Mouse (Mus musculus): ENCODE measurements around the gene Parpbp.

Gene Parpbp

GRCm38 (mm10) chr10:88146707-88147477 lies at the start of gene Parpbp, which contains the start of gene Nup37:
Parpbp (minus strand) TSS chr10:88146941.
Nup37 (plus strand) TSS chr10:88146992.
- DNase-seq, result peak; percentile 79

DNA sequence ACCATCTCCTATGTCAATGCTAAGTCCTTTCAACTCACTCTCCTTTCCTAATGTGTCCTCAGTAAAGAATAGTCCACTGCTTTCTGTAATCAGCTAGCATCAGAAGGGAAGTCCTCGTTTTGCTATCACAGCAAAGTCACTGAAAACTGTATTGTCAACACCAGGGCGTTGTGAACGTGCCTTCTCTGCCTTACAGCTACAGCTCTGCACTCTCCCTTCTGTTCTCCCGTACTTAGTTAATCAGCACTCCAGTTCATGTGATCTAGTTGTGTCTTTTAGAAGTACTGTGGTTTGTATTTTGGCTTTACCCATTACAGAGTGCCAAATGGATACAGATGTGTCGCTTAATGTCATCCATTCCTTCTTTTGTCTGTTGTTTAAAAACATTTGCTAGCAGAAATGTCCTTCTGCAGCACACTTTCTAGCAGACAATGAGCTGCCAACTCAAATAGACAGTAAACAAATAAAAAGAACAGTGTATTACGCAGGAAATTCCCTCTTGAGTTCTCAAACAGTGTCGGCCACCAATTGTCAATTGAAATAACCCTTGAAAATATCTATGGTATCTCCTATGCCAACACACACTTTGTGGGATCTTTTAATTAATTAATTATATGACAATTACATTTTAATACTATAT lies 20.8 kb upstream of the Parpbp start:
- no peak for DNase-seq

GRCm38 (mm10) chr10:88166158-88166557 lies 19.4 kb upstream of the Parpbp start:
- no peak for DNase-seq

DNA sequence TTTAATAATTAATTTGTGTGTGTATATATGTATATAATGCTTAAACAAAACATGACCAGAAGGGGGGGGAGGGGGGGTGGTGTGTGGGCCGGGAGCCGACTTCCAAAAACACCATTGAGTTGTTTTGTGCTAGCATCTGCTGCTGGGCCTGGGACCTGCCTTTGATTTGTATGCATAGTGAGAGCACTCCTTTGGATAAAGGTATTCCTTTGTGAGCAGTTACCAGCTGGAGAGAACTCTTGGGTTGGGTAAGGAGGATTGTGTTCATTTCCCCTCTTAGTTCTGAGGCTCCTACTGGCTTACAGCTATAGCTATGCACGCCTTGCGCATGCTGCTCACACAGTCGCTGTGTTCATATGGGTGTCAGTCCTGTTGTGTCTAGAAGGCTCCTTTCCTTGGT lies 15.9 kb upstream of the Parpbp start:
- DNase-seq, result no peak

DNA sequence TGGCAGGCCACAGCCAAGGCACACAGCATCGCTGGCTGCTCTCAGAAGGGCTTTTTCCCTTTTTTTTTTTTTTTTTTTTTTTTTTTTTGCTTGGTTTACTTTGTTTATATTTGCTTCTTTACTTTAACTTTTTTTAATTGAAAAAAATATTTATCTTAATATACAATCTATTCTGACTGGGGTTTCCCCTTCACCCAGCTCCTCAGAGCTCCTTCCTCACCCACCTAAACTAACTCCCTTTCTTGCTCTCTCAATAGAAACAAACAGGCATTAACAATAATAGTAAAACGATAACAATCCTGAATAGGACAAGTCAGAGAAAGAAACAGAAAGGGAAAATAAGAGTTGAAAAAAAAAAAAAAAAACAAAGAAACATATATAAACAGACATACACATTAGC lies 15.4 kb upstream of the Parpbp start:
- DNase-seq, result no peak

- no peak for DNase-seq
Measured at GRCm38 (mm10) chr10:88151658-88152057, 4.9 kb upstream of the Parpbp start.

- no peak for DNase-seq
Measured at GRCm38 (mm10) chr10:88150381-88150780, 3.6 kb upstream of the Parpbp start.

DNA sequence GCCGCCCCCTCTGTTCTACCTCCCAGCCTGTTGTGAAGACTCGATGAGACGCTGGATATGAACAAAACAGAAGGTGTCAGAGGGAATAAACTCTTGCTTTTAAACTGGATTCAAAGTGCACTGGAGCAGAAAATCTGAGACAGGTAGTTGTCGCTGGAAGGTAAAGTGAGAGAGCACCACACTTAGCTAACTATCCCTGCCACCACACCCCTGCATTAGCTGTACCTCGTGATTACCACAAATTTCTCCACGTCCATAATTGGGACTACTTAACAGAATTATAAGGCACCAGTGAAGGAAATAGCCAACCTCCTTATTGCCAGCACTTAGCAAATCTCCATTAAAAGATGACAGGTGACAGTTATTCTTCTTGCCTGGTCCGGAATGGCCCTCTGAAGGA lies 554 bp downstream of the Parpbp start:
- no peak for DNase-seq

DNA sequence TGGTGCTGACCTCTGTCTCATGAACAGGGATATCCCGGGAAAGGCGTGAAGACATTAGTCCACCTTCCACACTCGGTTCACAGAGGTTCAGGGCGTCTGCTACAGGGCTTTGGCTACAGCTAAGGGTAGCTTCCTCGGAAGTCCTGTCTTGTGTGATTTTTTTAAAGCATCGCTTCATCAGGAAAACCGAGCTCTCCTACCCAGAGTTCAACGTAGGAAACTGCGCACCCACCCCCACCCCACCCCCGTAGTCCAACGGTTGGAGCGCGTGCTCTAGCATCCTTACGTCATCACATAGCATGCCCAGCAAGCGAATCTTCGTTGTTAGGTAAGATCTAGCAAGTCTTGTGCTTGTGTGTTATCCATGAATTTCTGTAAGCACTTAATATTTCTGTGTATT lies 11.1 kb downstream of the Parpbp start:
- no peak for DNase-seq

DNA sequence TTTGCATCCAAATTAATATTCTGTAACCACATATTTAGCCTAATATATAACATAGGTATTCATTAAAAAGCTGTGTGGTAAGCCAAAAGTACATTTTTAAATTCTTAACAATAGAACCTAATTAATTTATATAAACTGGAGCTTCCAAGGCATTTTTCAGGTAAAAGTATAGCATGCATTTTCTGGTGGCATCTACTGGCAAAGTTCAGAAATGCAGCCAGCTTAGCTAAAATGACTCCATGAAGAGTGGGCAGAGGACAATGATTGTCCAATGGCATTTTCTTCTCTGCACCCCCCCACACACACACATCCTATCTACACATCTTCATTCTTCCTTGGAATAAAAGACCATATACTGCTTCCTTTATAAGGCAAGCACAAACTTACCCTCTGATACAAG lies 27.0 kb downstream of the Parpbp start:
- no peak for DNase-seq

DNA sequence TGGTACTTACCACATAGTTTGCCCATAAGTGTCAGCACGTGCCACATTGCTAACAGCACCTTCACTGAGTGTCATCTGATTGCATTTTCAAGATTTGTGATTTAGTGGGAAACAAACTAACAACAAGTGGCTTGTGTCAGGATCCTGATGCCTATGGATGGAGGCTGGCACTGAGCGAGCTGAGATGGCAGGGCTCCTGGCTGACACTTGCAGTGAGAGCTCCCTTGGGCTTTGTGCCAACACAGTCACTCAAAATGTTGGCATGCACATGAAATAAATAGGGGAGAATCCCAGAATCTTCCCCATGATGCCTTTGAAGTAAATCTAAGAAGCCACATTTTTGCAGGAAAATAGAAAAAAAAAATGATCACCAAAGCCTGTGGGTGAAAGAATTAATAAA lies 33.5 kb downstream of the Parpbp start:
- no peak for DNase-seq

DNA sequence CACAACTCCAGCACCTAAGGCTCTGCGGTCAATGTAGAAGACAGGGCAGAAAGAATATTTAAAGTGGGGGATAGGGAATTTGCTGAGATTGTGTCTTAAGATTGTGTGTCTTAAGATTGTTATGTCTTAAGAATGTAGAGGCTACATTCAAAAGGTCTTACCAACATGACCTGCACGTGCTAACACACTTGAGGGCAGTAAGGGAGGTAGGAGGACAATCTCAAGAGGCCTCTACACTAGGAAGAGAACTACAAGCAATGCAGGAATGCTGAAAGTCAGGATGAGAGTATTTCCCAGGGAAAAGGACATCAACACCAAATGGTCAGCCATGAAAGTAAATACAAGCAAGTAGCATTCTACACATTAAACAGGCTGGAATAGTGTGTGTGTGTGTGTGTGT lies 40.6 kb downstream of the Parpbp start:
- no peak for DNase-seq

- DNase-seq, result no peak
Measured at GRCm38 (mm10) chr10:88090772-88091171, 56.0 kb downstream of the Parpbp start, which contains the start of gene Pmch. Pmch (plus strand) TSS chr10:88091072.

DNA sequence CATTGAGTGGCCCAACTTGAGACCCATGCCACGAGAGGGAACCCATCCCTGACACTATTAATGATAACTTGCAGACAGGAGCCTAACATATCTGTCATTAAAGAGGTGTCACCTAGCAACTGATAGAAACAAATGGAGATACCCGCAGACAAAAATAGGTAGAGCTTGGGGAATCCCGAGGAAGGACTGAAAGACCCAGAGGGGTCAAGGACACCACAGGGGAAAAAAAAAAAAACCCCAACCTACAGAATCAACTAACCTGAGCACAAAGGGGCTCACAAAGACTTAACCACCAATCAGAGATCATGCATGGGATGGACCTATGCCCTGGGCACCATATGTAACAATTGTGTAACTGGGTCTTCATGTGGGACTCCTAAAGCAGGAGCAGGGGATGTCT lies 79.4 kb downstream of the Parpbp start:
- DNase-seq, result no peak

DNA sequence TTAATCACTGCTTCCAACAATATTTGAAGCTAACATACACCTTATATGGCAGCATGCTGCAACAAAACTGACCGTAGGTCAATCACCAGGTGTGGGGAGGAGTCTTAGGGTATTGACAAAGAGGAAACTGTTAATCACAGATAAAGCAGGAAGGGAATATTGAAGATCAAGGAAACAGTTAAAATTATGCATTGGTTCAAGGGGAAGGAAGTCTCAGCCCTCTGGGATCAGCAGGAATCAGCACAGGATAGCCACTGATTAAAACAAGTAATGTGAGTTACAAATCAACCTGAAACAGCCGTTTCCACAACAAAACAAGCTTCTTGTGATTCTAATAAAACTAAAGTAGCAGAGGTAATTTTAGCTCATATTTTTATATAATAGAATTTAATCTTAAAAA lies 81.9 kb downstream of the Parpbp start:
- no peak for DNase-seq

- DNase-seq, result no peak
Measured at GRCm38 (mm10) chr10:88063436-88063835, 83.3 kb downstream of the Parpbp start.

GRCm38 (mm10) chr10:88056950-88057649 lies 89.6 kb downstream of the Parpbp start:
- no peak for DNase-seq

- no peak for DNase-seq
Measured at GRCm38 (mm10) chr10:88054233-88054985, 92.3 kb downstream of the Parpbp start.

- no peak for DNase-seq
Measured at GRCm38 (mm10) chr10:88046098-88046771, 100.5 kb downstream of the Parpbp start.

DNA sequence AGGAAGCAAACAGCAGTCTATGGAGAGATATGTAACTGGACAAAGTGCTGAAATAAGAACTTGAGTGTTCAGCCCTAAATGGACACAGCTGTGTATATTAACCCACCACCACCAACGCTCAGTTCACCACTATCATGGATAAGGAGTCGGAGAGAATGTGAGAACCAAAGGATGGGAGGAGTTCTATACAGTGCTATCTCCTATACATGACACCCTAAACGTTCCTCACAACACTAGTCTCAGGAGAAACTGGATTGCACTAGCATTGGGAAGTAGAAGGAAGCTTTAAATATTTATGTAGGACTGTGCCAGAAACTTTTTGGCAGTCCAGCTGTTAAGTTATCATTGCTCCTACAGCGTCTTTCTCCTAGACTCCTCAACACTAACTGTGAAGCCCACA lies 102.4 kb downstream of the Parpbp start:
- no peak for DNase-seq

Data from cerebellum, adult 9-10 months (tissue).